Mouse (Mus musculus): ENCODE data around the gene Ankra2.

The Ankra2 gene

GRCm38 (mm10) chr13:98316140-98316479, 53.2 kb downstream of the Ankra2 start:
- ChIA-PET POLR2A (interaction anchor here (0.7 to 4.7 kb wide), 23 partner anchors 8 to 330 kb away, joined by 3 to 77 read pairs (median 5); partner anchors contain the start of gene Foxd1 (in 1 of the 4)), CTCF (interaction anchor here in 3 of 4 experiments (1.0 to 1.8 kb wide), 4 partner anchors 17 to 35 kb away, joined by 3 to 8 read pairs (median 4); no protein-coding TSS in a partner anchor)

- POLR2A ChIA-PET = interaction anchor here (0.7 to 4.7 kb wide), 25 partner anchors 8 to 298 kb away, joined by 3 to 77 read pairs (median 4); partner anchors contain the start of gene Foxd1 (in 1 of the 4)
- CTCF ChIA-PET = interaction anchor here in 3 of 4 experiments (0.8 to 1.8 kb wide), 6 partner anchors 11 to 35 kb away, joined by 3 to 8 read pairs (median 4); no protein-coding TSS in a partner anchor
Measured at GRCm38 (mm10) chr13:98316480-98317245, 53.8 kb downstream of the Ankra2 start, which contains the start of gene Btf3. Gene Btf3 (minus strand): TSS chr13:98317006.

- ChIA-PET POLR2A (interaction anchor here (0.6 to 4.7 kb wide), 26 partner anchors 9 to 144 kb away, joined by 3 to 77 read pairs (median 4); partner anchors contain the start of gene Foxd1 (in 1 of the 4)), CTCF (interaction anchor here (0.5 to 1.8 kb wide), 6 partner anchors 11 to 34 kb away, joined by 3 to 8 read pairs (median 4); no protein-coding TSS in a partner anchor)
Measured at GRCm38 (mm10) chr13:98317246-98317677, 54.4 kb downstream of the Ankra2 start.

- ChIA-PET POLR2A (interaction anchor here in 3 of 4 experiments (0.6 to 4.7 kb wide), 8 partner anchors 11 to 138 kb away, joined by 3 to 77 read pairs (median 14); no protein-coding TSS in a partner anchor), CTCF (interaction anchor here in 2 of 4 experiments (0.5 to 0.7 kb wide), 2 partner anchors 14 to 20 kb away, joined by 3 to 5 read pairs; no protein-coding TSS in a partner anchor)
Measured at GRCm38 (mm10) chr13:98317911-98318310, 55.0 kb downstream of the Ankra2 start.

Data from embryonic stem cell, embryonic (primary cell).